Mouse (Mus musculus): ENCODE results near the gene Adarb1. TPM values are rescaled to one million over a fixed set of nuclear protein-coding genes. Genes with fewer than 3 reads are reported as not detected.
"Not testable (repeated sequence)": the region's sequence is repeated elsewhere in the genome, so short reads cannot be mapped to it uniquely, and the experiment has no call there.

The Adarb1 gene
- polyA plus RNA-seq, 1 experiment from 2014 or later: 2.9 TPM

- H3K4me1 ChIP-seq; H3K9me3 ChIP-seq (replicated peaks); ATAC-seq; H3K36me3 ChIP-seq; H3K4me3 ChIP-seq; H3K27ac ChIP-seq; H3K9ac ChIP-seq; H3K4me2 ChIP-seq: not testable (repeated sequence)
- WGBS (ENCODE audit: insufficient replicate concordance): 53% methylated on average over 1 of the region's 1 CpGs
- H3K27me3 ChIP-seq (replicated peaks): peaks cover 20% of the 10 kb centered on the region
Observed at GRCm38 (mm10) chr10:77282085-77282484, 136.0 kb downstream of the Adarb1 start.

DNA sequence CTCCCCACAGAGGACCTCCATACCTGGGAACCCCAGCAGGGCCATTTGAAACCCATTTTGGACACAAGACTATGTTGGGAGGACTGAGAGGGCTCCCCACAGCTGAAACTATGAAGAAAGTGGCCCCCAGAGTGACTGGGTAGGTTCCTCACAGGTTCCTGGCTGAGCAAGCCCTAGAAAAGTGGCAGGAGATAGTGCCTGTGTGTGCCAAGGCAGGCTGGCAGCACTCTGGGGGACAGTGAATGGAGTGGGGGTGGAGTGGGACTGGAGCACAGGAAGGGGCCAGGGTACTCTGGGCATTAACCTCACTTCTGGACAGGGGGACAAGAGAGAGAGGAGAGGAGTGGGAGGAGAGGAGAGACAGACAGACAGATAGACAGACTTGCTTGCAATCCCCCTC, 144.3 kb downstream of the Adarb1 start:
- no peaks in the 10 kb centered on the region for H3K4me1 ChIP-seq
- no peak overlapping the region for H3K4me3 ChIP-seq
- no peak overlapping the region for H3K27ac ChIP-seq
- no peak overlapping the region for H3K4me2 ChIP-seq
- peaks cover 14% of the 10 kb centered on the region for H3K36me3 ChIP-seq
- no peaks in the 10 kb centered on the region for H3K9me3 ChIP-seq (replicated peaks)
- no peak for ATAC-seq
- peaks cover 19% of the 10 kb centered on the region for H3K27me3 ChIP-seq (replicated peaks)
- H3K9ac ChIP-seq: no peak overlapping the region

DNA sequence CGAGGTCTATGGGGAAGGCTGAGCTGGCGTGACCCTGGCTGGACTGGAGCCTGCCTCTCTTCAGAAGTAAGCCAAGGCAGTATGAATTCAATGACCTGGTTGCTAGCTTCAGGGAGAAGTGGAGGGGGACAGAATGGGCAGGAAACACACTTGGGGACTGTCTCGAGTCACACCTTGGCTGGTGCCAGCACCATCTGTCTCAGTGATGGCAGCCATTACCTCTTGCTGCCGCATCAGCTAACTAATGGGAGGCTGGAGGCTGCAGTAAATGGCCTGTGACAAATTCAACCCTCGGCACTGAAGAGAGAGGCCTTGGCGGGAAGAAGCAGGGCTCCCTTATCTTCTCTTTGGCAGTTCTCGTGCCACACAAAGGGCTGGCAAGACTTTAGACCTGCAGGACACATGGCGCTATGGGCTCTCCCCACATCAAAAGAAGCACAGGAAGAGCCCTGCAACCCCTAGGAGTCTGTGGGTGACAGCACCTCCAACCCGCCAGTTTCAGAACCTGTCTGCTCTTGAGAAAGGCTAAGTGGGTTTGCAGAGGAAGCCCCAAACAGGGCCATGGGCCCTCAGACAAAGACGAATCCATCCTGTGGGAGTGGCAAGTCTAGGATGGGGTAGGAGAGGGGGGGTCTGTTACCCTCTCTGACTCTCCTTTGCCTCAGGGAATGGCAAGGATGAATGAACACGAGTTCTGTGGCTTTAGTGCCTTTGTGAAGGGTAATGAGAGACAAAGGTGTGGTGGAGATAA, 144.9 kb downstream of the Adarb1 start:
- H3K9ac ChIP-seq: no peak overlapping the region
- peaks cover 20% of the 10 kb centered on the region for H3K36me3 ChIP-seq
- 52% methylated on average over 11 of the region's 11 CpGs for WGBS (ENCODE audit: insufficient replicate concordance)
- no peak overlapping the region for H3K27ac ChIP-seq
- H3K4me3 ChIP-seq: no peak overlapping the region
- no peak for ATAC-seq
- peaks cover 19% of the 10 kb centered on the region for H3K27me3 ChIP-seq (replicated peaks)
- no peaks in the 10 kb centered on the region for H3K4me1 ChIP-seq
- H3K9me3 ChIP-seq (replicated peaks): no peaks in the 10 kb centered on the region
- H3K4me2 ChIP-seq: no peak overlapping the region

GRCm38 (mm10) chr10:77269129-77269528, 148.9 kb downstream of the Adarb1 start:
- Histone ChIP-seq H3K9me3 (replicated peaks) (no peaks in the 10 kb centered on the region), H3K27me3 (replicated peaks) (peaks cover 12% of the 10 kb centered on the region; the same call in 1 of the 2 replicates), H3K9ac (no peak overlapping the region), H3K27ac (no peak overlapping the region), H3K4me1 (no peaks in the 10 kb centered on the region), H3K36me3 (peaks cover 60% of the 10 kb centered on the region), H3K4me3 (no peak overlapping the region), H3K4me2 (no peak overlapping the region)
- 74% methylated on average over 7 of the region's 7 CpGs for WGBS (ENCODE audit: insufficient replicate concordance)
- ATAC-seq: no peak

DNA sequence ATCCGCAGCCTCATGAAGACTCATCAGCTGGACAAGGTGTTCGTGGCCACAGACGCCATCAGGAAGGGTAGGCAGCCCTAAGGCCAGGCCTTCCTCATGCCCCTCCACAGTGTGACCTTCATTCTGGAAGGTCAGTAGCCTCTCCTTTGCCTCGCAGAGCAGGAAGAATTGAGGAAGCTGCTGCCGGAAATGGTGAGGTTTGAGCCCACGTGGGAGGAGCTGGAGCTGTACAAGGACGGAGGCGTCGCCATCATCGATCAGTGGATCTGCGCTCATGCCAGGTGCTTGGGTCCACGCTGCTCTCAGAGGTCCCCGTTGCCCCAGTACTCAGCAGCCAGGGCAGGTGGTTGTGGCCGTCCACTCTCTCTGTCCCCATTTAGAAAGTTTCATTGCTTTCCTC, 151.0 kb downstream of the Adarb1 start:
- no peaks in the 10 kb centered on the region for H3K4me1 ChIP-seq
- H3K27ac ChIP-seq: no peak overlapping the region
- WGBS (ENCODE audit: insufficient replicate concordance): 75% methylated on average over 14 of the region's 14 CpGs
- no peaks in the 10 kb centered on the region for H3K27me3 ChIP-seq (replicated peaks)
- no peak overlapping the region for H3K9ac ChIP-seq
- peaks cover 82% of the 10 kb centered on the region for H3K36me3 ChIP-seq
- H3K4me3 ChIP-seq: no peak overlapping the region
- H3K4me2 ChIP-seq: no peak overlapping the region
- no peak for ATAC-seq
- no peaks in the 10 kb centered on the region for H3K9me3 ChIP-seq (replicated peaks)

DNA sequence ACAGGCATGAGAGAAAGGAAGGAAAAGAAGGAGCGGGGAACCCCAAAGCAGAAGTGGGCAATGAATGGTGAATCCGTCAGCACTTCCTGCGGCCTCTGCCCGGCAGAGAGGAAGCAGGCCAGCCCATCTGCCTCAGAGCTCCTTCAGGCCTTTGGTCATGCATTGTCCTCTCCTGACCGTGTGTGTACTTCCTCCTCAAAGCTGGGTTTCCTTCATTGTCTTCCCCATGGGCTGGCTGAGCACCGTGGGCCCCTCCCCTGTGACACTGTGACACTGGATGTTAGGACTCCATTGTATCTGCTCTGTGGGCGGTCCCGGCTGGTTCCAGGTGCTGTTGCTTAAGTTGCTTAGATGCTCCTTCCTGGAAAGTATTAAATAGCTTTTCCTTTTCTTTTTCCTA, 151.8 kb downstream of the Adarb1 start:
- ATAC-seq: 0 out of 2 replicates have a peak, but pooled peaks have one; percentile 14
- Histone ChIP-seq H3K4me2 (no peak overlapping the region), H3K36me3 (peaks cover 89% of the 10 kb centered on the region), H3K27me3 (replicated peaks) (no peaks in the 10 kb centered on the region), H3K9ac (no peak overlapping the region), H3K9me3 (replicated peaks) (no peaks in the 10 kb centered on the region), H3K27ac (no peak overlapping the region), H3K4me1 (no peaks in the 10 kb centered on the region), H3K4me3 (no peak overlapping the region)
- WGBS (ENCODE audit: insufficient replicate concordance): 56% methylated on average over 8 of the region's 8 CpGs

DNA sequence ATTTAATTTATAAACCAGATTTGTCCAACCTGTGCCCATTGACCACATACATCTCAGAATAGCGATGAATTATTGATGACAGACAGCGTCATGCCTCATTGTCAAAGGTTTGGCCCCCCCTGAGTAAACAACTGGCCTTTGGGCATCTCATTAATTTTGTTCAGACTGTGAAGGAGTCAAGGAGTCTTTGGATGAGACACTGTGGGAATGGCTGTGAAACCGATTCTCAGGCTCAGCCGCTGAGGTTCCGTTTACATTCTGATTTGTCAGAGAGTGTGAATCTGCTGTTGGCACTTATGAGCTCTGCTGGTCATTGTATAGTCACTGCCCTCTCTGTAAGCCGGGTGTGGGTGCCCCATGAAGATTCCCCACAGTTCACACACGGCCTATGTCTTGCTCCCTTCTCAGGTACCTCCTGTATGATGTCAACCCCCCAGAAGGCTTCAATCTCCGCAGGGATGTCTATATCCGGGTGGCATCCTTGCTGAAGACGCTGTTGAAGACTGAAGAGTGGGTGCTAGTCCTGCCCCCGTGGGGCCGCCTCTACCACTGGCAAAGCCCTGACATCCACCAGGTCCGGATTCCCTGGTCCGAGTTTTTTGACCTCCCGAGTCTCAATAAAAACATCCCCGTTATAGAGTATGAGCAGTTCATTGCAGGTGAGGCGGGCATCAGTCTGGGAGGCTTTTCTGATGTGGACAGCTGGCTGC, 157.7 kb downstream of the Adarb1 start:
- ATAC-seq: no peak
- Histone ChIP-seq H3K36me3 (peaks cover 51% of the 10 kb centered on the region), H3K27me3 (replicated peaks) (no peaks in the 10 kb centered on the region), H3K9ac (peak overlapping the region; percentile 92), H3K4me3 (peak overlapping the region; percentile 96), H3K9me3 (replicated peaks) (no peaks in the 10 kb centered on the region), H3K27ac (no peak overlapping the region), H3K4me1 (peaks cover 23% of the 10 kb centered on the region), H3K4me2 (peak overlapping the region; percentile 94)
- 84% methylated on average over 17 of the region's 17 CpGs for WGBS (ENCODE audit: insufficient replicate concordance)

- Histone ChIP-seq H3K9ac (peak within 1 kb of the TSS; percentile 92), H3K9me3 (replicated peaks) (no peaks in the 10 kb centered on the region), H3K4me3 (peak within 1 kb of the TSS; percentile 96), H3K4me2 (peak within 1 kb of the TSS; percentile 94), H3K27ac (peak within 1 kb of the TSS; percentile 87), H3K27me3 (replicated peaks) (no peaks in the 10 kb centered on the region), H3K36me3 (peaks cover 37% of the 10 kb centered on the region), H3K4me1 (peaks cover 23% of the 10 kb centered on the region)
- WGBS (ENCODE audit: insufficient replicate concordance): under 1% methylated on average over 81 of the region's 81 CpGs
- peak; percentile 98 for ATAC-seq
Observed at GRCm38 (mm10) chr10:77258704-77259621, 159.1 kb downstream of the Adarb1 start, which contains the start of gene Pofut2. Gene Pofut2, plus strand, starts transcription at chr10:77259218.

GRCm38 (mm10) chr10:77258041-77258590, 160.0 kb downstream of the Adarb1 start:
- Histone ChIP-seq H3K4me2 (peak overlapping the region; percentile 94), H3K9ac (0 out of 2 replicates have a peak overlapping the region, but pooled peaks have one; percentile 92), H3K27ac (peak overlapping the region; percentile 78; the same call in 1 of the 2 replicates), H3K4me1 (peaks cover 28% of the 10 kb centered on the region), H3K27me3 (replicated peaks) (0 out of 2 replicates have a peak, but pooled peaks cover 7% of the 10 kb centered on the region), H3K9me3 (replicated peaks) (no peaks in the 10 kb centered on the region), H3K4me3 (peak overlapping the region; percentile 96), H3K36me3 (peaks cover 29% of the 10 kb centered on the region)
- ATAC-seq: no peak
- 53% methylated on average over 4 of the region's 4 CpGs for WGBS (ENCODE audit: insufficient replicate concordance)

- H3K27ac ChIP-seq: no peak overlapping the region
- peaks cover 4% of the 10 kb centered on the region for H3K36me3 ChIP-seq
- no peak overlapping the region for H3K4me2 ChIP-seq
- 0 out of 2 replicates have a peak, but pooled peaks cover 8% of the 10 kb centered on the region for H3K27me3 ChIP-seq (replicated peaks)
- H3K4me3 ChIP-seq: no peak overlapping the region
- peaks cover 50% of the 10 kb centered on the region for H3K4me1 ChIP-seq
- no peak overlapping the region for H3K9ac ChIP-seq
- no peaks in the 10 kb centered on the region for H3K9me3 ChIP-seq (replicated peaks)
- WGBS (ENCODE audit: insufficient replicate concordance): 76% methylated on average over 3 of the region's 3 CpGs
- ATAC-seq: no peak
Observed at GRCm38 (mm10) chr10:77255676-77256075, 162.4 kb downstream of the Adarb1 start.

GRCm38 (mm10) chr10:77255231-77255630, 162.8 kb downstream of the Adarb1 start:
- WGBS (ENCODE audit: insufficient replicate concordance): 81% methylated on average over 3 of the region's 3 CpGs
- Histone ChIP-seq H3K4me3 (no peak overlapping the region), H3K27me3 (replicated peaks) (0 out of 2 replicates have a peak, but pooled peaks cover 8% of the 10 kb centered on the region), H3K9ac (no peak overlapping the region), H3K4me1 (peaks cover 49% of the 10 kb centered on the region), H3K27ac (no peak overlapping the region), H3K36me3 (no peaks in the 10 kb centered on the region), H3K4me2 (no peak overlapping the region), H3K9me3 (replicated peaks) (no peaks in the 10 kb centered on the region)
- ATAC-seq: no peak
